Mouse (Mus musculus) CH12.LX (cell line): ENCODE results near the gene Ldah.

ENCODE experiments used
- CTCF ChIP-seq, 2 experiments: IDR thresholded peaks in 1 of 2; conservative IDR thresholded peaks in 1 of 2; 2 replicates each; pipeline ENCODE4 v1.5.1; 2011 to 2012; ENCODE audit warnings: low read depth in 2 of 2, low read length in 2 of 2, improper control_type of control experiment in 1 of 2, inconsistent platforms in 1 of 2, mild to moderate bottlenecking in 1 of 2, moderate library complexity in 1 of 2
- MAX ChIP-seq: IDR thresholded peaks from 2 replicates; pipeline ENCODE4 v1.6.1; 2011; ENCODE audit warnings: low read length, improper control_type of control experiment
- PAX5 ChIP-seq: IDR thresholded peaks from 2 replicates; pipeline ENCODE4 v1.6.1; 2012; ENCODE audit warnings: low read length, inconsistent platforms, mixed read lengths

DNA sequence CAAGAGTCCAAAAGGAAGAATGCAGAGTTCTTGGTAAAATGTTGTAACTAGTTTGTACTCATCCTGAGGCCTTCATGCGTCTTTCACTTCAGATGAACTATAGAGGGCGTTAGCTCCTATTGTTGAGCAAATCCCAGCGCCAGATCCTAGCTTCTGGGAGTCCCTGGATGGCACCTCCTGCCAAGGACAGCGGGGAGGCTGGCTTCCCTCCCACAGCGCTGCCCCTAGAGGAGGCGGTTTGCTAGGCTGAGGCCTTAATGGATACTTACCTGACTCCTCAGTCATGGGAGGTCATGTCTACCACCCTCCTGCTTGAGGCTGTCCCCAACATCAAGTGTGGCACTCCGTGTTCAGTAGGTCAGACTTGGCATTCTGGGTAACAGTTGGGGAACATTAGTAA lies 121.3 kb downstream of the Ldah start:
- TF ChIP-seq CTCF (conservative IDR thresholded peaks at IDR 0.05 in 1 of 2, IDR thresholded peaks at IDR 0.05 in 1 of 2; ENCODE audit: low read depth in 2 of 2, low read length in 2 of 2) (0 out of 4 replicates have a peak, but pooled peaks of 1 of the 2 experiments have one; percentile 13), PAX5 (no peak), MAX (no peak)
